Mouse (Mus musculus): ENCODE results near the gene Patj.

GRCm38 (mm10) chr4:98504743-98505142, 109.2 kb downstream of the Patj start:
- no peak for TF ChIP-seq POLR2A (IDR thresholded peaks at IDR 0.05; ENCODE audit: borderline replicate concordance, extremely low read depth, insufficient read depth, insufficient read length, poor library complexity, severe bottlenecking)
- no peak for TF ChIP-seq CTCF (IDR thresholded peaks at IDR 0.05; ENCODE audit: borderline replicate concordance, extremely low read depth, insufficient read depth, insufficient read length)

All from brain, embryonic 14.5 days (tissue).